Mouse (Mus musculus) testis, adult 2 months (tissue): ENCODE measurements around the gene Col17a1. TPM values are rescaled to one million over a fixed set of nuclear protein-coding genes. Genes with fewer than 3 reads are reported as not detected.

Experiments
- H3K27ac ChIP-seq: fragments of 200-500 bp; 2 replicates; pipeline ENCODE4 v1.5.1; 2012; ENCODE audit warnings: low read depth, low read length; ENCODE audit not compliant: control insufficient read depth, insufficient read depth
- H3K27me3 ChIP-seq: fragments of 200-500 bp; 2 replicates; pipeline ENCODE4 v1.6.1; 2012; ENCODE audit warnings: mild to moderate bottlenecking, low read length, moderate library complexity; ENCODE audit not compliant: control insufficient read depth, insufficient read depth
- H3K36me3 ChIP-seq: fragments of 200-500 bp; 2 replicates; pipeline ENCODE4 v1.6.1; 2012; ENCODE audit warnings: mild to moderate bottlenecking, low read length; ENCODE audit not compliant: control insufficient read depth, insufficient read depth
- H3K4me1 ChIP-seq: fragments of 200-500 bp; 2 replicates; pipeline ENCODE4 v1.6.1; 2012; ENCODE audit warnings: low read length; ENCODE audit not compliant: control insufficient read depth, insufficient read depth
- H3K4me3 ChIP-seq: fragments of 200-500 bp; 2 replicates; pipeline ENCODE4 v1.5.1; 2012; ENCODE audit warnings: low read depth, mild to moderate bottlenecking, low read length, moderate library complexity, mixed read lengths; ENCODE audit not compliant: control insufficient read depth
- CTCF ChIP-seq: fragments of 200-500 bp; IDR thresholded peaks from 2 replicates; pipeline ENCODE4 v1.5.1; 2012; ENCODE audit warnings: low read depth, mild to moderate bottlenecking, inconsistent platforms, low read length, moderate library complexity; ENCODE audit not compliant: control insufficient read depth, insufficient read depth, insufficient replicate concordance
- POLR2A ChIP-seq: fragments of 200-500 bp; IDR thresholded peaks from 2 replicates; pipeline ENCODE4 v1.6.1; 2012; ENCODE audit warnings: low read depth, mild to moderate bottlenecking, inconsistent platforms, low read length, moderate library complexity; ENCODE audit not compliant: control insufficient read depth
- polyA plus RNA-seq: library from polyadenylated mRNA; depleted of rRNA; stranded (reverse); fragments of >200 nt; gene quantifications from 2 replicates; pipeline ENCODE4 v1.2.3, GENCODE M21; 2012

Gene Col17a1
- polyA plus RNA-seq, 1 experiment, result 2.9 TPM

GRCm38 (mm10) chr19:47719147-47719546, 27.3 kb upstream of the Col17a1 start:
- Histone ChIP-seq H3K27me3 (no peaks in the 10 kb centered on the region), H3K4me3 (no peak overlapping the region), H3K36me3 (no peaks in the 10 kb centered on the region), H3K4me1 (no peaks in the 10 kb centered on the region; the same call in 1 of the 2 replicates), H3K27ac (no peak overlapping the region)
- no peak for TF ChIP-seq CTCF
- TF ChIP-seq POLR2A, result no peak

- no peaks in the 10 kb centered on the region for H3K4me1 ChIP-seq
- H3K4me3 ChIP-seq, result no peak overlapping the region
- H3K27ac ChIP-seq, result no peak overlapping the region
- TF ChIP-seq CTCF, result peak; percentile 41; the same call in 1 of the 2 replicates
- no peak for TF ChIP-seq POLR2A
- H3K36me3 ChIP-seq, result no peaks in the 10 kb centered on the region
- no peaks in the 10 kb centered on the region for H3K27me3 ChIP-seq
These were observed 24.2 kb upstream of the Col17a1 start for GRCm38 (mm10) chr19:47716144-47716543.

GRCm38 (mm10) chr19:47713457-47713856, 21.6 kb upstream of the Col17a1 start:
- H3K4me3 ChIP-seq, result no peak overlapping the region

DNA sequence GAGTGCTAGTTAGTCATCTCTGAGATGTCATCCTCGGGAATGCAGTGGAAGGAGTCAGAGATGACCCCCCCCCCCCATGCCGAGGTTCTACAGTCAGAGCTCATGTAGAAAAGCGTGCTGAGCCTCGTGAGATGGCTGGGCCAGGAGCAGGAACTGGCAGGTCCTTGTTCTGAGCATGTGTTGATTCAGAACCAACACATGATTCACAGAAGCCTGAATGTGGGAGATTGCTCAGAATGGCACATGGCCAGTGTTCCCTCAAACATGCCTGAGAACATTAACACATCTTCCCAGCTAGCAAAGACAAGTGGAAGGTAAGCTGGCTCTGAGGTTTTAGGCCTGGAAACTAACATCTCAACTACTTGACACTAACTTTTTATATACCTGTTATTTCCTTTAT, 18.5 kb upstream of the Col17a1 start:
- H3K4me1 ChIP-seq, result peaks cover 2% of the 10 kb centered on the region; the same call in 1 of the 2 replicates
- TF ChIP-seq POLR2A (no peak), CTCF (no peak)

More at GRCm38 (mm10) chr19:47713457-47713856, 21.6 kb upstream of the Col17a1 start:
- TF ChIP-seq CTCF (no peak), POLR2A (no peak)
- no peaks in the 10 kb centered on the region for H3K4me1 ChIP-seq
- H3K27ac ChIP-seq, result no peak overlapping the region
- no peaks in the 10 kb centered on the region for H3K27me3 ChIP-seq
- H3K36me3 ChIP-seq, result no peaks in the 10 kb centered on the region

GRCm38 (mm10) chr19:47705772-47706309, 13.9 kb upstream of the Col17a1 start:
- no peaks in the 10 kb centered on the region for H3K27me3 ChIP-seq
- H3K4me3 ChIP-seq, result no peak overlapping the region
- H3K4me1 ChIP-seq, result peaks cover 3% of the 10 kb centered on the region; the same call in 1 of the 2 replicates
- no peak for TF ChIP-seq CTCF
- TF ChIP-seq POLR2A, result no peak
- H3K27ac ChIP-seq, result no peak overlapping the region
- H3K36me3 ChIP-seq, result no peaks in the 10 kb centered on the region

More for the DNA sequence above, 18.5 kb upstream of the Col17a1 start:
- no peak overlapping the region for H3K4me3 ChIP-seq
- no peaks in the 10 kb centered on the region for H3K36me3 ChIP-seq
- no peak overlapping the region for H3K27ac ChIP-seq
- no peaks in the 10 kb centered on the region for H3K27me3 ChIP-seq

- no peak for TF ChIP-seq POLR2A
- no peak for TF ChIP-seq CTCF
- Histone ChIP-seq H3K36me3 (no peaks in the 10 kb centered on the region), H3K4me1 (peaks cover 3% of the 10 kb centered on the region; the same call in 1 of the 2 replicates), H3K4me3 (no peak overlapping the region), H3K27ac (no peak overlapping the region), H3K27me3 (no peaks in the 10 kb centered on the region)
These were observed 13.3 kb upstream of the Col17a1 start for GRCm38 (mm10) chr19:47705080-47705771.

GRCm38 (mm10) chr19:47700509-47700908, 8.6 kb upstream of the Col17a1 start:
- Histone ChIP-seq H3K4me1 (peaks cover 6% of the 10 kb centered on the region), H3K4me3 (no peak overlapping the region), H3K27me3 (no peaks in the 10 kb centered on the region), H3K27ac (no peak overlapping the region), H3K36me3 (no peaks in the 10 kb centered on the region)
- no peak for TF ChIP-seq CTCF
- no peak for TF ChIP-seq POLR2A
